Mouse (Mus musculus) lung, adult 2 months (tissue): ENCODE data around the gene Gimap9.

ENCODE experiments used
- CTCF ChIP-seq: fragments of 200-500 bp; IDR thresholded peaks from 2 replicates; pipeline ENCODE4 v1.5.1; 2011; ENCODE audit warnings: mild to moderate bottlenecking, low read length, control low read depth; ENCODE audit not compliant: insufficient read depth
- POLR2A ChIP-seq: fragments of 200-500 bp; IDR thresholded peaks from 2 replicates; pipeline ENCODE4 v1.6.1; 2011; ENCODE audit warnings: low read depth, mild to moderate bottlenecking, control low read depth, low read length, borderline replicate concordance; ENCODE audit errors: extremely low read depth

DNA sequence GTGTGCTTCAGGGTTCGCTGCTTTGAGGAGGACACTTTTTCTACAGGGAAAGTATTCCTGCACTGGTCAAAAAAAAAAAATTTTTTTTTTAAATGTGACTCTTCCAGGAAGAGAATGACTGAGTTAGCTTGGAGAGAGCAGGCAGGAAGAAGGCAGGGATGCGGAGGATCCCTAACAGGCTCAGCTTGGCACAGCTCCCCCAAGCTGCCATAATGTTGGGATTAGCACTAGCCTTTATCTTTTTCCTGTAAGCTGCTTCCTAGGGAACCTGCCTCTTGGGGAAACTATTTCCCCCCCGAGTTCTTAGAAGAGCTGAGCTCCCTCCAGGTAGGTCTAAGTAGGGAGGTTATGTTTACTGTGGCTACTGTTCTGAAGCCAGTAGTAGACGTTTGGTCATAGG, 8.9 kb downstream of the Gimap9 start:
- TF ChIP-seq CTCF (no peak), POLR2A (0 out of 2 replicates have a peak, but pooled peaks have one; percentile 19)
